Mouse (Mus musculus) embryonic facial prominence, embryonic 11.5 days (tissue): Measurements from ENCODE around the gene Inka2. TPM values are rescaled to one million over a fixed set of nuclear protein-coding genes. Genes with fewer than 3 reads are reported as not detected.

ENCODE experiments used
- ATAC-seq: fragments of 200-750 bp; cut with Nextera tagmentation; replicated peaks from 2 replicates; pipeline ENCODE4 v1.8.0; 2017; ENCODE audit warnings: low read depth; ENCODE audit not compliant: insufficient number of reproducible peaks, low FRiP score, low TSS enrichment
- DNase-seq: peaks from one replicate; pipeline ENCODE4 v3.0.0-alpha.2; 2015; ENCODE audit warnings: low spot score
- H3K27ac ChIP-seq: fragments of 300-500 bp; sonication (generic); replicated peaks from 2 replicates; pipeline ENCODE4 v1.5.1; 2014; ENCODE audit warnings: mild to moderate bottlenecking, low read depth, low read length, control low read depth
- H3K27me3 ChIP-seq: fragments of 300-500 bp; sonication (generic); 2 replicates; pipeline ENCODE4 v1.6.1; 2014; ENCODE audit warnings: mild to moderate bottlenecking, low read length, moderate library complexity, mixed read lengths; ENCODE audit not compliant: control insufficient read depth, insufficient read depth
- H3K36me3 ChIP-seq: fragments of 300-500 bp; sonication (generic); replicated peaks from 2 replicates; pipeline ENCODE4 v1.6.1; 2014; ENCODE audit warnings: low read depth, mild to moderate bottlenecking, low read length, moderate library complexity, mixed read lengths; ENCODE audit not compliant: control insufficient read depth, insufficient read depth
- H3K4me1 ChIP-seq: fragments of 300-500 bp; sonication (generic); 2 replicates; pipeline ENCODE4 v1.6.1; 2014; ENCODE audit warnings: low read length, mixed read lengths; ENCODE audit not compliant: control insufficient read depth, insufficient read depth
- H3K4me2 ChIP-seq: fragments of 300-500 bp; sonication (generic); 2 replicates; pipeline ENCODE4 v1.6.1; 2014; ENCODE audit warnings: low read depth, mild to moderate bottlenecking, control low read depth, low read length, moderate library complexity
- H3K4me3 ChIP-seq: fragments of 300-500 bp; sonication (generic); 2 replicates; pipeline ENCODE4 v1.5.1; 2014; ENCODE audit warnings: low read depth, low read length, control low read depth
- H3K9ac ChIP-seq: fragments of 300-500 bp; sonication (generic); replicated peaks from 2 replicates; pipeline ENCODE4 v1.6.1; 2014; ENCODE audit warnings: mild to moderate bottlenecking, control low read depth, low read length
- H3K9me3 ChIP-seq: fragments of 300-500 bp; sonication (generic); replicated peaks from 2 replicates; pipeline ENCODE4 v1.6.1; 2016; ENCODE audit warnings: mild to moderate bottlenecking, low read length, inconsistent platforms, mixed read lengths; ENCODE audit not compliant: control insufficient read depth
- WGBS: fragments of 180-500 bp; shearing (Covaris S2); extraction: QIAGEN DNeasy Blood & Tissue Kit; methylation state at CpG from one replicate; pipeline ENCODE4 v1.1.7; 2014; 5-methylcytosine and 5-hydroxymethylcytosine counted together
- polyA plus RNA-seq: library from polyadenylated mRNA; unstranded; fragments of >200 nt; fragmentation: Nextera tagmentation; extraction: Ambion mirVana; gene quantifications from 2 replicates; pipeline ENCODE4 v1.2.1, GENCODE M21; 2014

Gene Inka2
- polyA plus RNA-seq, 1 experiment from 2014 or later, result 0.80 TPM

DNA sequence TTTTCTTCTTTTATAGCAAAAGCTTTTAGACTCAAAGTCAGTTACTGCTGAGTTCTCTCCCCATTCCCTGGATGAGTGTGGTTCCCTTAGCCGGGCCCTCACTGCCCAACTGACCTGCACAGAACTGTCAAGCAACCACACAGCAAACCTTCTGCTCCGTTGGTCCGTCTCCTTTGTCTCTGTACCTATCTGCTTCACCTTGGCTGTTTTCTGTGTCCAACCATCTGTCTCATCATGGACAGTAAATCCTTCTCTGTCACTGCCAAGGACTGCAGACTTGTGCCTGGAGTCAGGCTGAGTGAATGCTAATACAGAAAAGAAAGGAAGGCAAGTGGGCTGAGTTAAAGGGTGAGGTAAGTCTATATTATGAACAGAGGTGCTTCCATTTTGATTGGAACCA lies 34.6 kb upstream of the Inka2 start:
- WGBS, result 82% methylated on average over 3 of the region's 3 CpGs
- no peaks in the 10 kb centered on the region for H3K9me3 ChIP-seq
- ATAC-seq (no peak), DNase-seq (no peak)
- H3K27ac ChIP-seq, result no peak overlapping the region
- no peaks in the 10 kb centered on the region for H3K27me3 ChIP-seq
- H3K4me2 ChIP-seq, result no peak overlapping the region
- H3K9ac ChIP-seq, result no peak overlapping the region
- H3K4me1 ChIP-seq, result no peaks in the 10 kb centered on the region
- no peaks in the 10 kb centered on the region for H3K36me3 ChIP-seq
- H3K4me3 ChIP-seq, result no peak overlapping the region

DNA sequence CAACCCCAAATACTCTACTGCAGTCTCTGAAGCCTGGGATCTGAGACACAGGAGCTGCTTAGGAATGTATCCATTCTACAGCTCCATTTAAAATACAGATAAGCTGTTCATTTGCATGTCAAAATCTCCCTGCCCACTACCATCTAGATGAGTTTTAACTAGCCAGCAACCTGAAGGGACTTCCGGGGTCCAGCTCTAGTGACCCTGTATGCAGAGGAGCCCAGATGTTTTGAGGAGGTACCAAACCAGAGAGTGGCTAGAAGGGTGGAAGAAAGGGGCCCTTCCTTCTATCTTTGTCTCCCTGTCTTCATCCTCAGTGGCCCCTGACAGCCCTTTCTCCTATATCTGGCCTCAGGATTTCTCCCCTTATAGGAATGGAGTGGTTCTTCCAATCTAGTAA lies 33.6 kb upstream of the Inka2 start:
- Histone ChIP-seq H3K36me3 (no peaks in the 10 kb centered on the region), H3K27ac (no peak overlapping the region), H3K4me3 (no peak overlapping the region), H3K27me3 (no peaks in the 10 kb centered on the region), H3K9me3 (no peaks in the 10 kb centered on the region), H3K4me1 (no peaks in the 10 kb centered on the region), H3K9ac (no peak overlapping the region), H3K4me2 (no peak overlapping the region)
- ATAC-seq (no peak), DNase-seq (no peak)
- 86% methylated on average over 1 of the region's 1 CpGs for WGBS

DNA sequence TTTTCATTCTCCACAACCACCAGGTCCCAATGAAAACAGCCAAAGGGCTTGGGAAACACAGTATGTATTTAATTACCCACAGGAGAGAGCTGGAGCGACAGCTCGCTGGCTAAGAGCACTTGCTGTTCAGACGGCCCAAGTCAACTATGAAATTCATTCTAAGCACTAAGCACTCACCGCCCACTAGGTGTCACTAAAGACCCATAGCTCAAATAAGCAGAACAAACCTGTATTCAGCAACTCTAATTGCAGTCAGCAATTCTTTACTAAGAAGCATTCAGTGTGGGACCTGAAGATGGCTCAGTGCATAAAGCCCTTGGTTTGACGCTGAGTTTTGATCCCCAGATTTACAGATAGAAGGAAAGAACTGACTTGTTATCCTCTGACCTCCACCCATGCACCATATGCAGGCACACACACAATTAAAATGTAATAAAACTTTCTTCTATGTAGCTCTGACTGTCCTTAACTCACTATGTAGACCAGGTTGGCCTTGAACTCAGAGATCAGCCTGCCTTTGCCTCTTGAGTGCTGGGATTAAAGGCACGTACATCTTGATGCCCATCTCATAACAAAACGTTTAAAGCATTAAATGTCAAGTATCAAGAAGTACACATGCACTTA lies 29.7 kb upstream of the Inka2 start:
- no peak overlapping the region for H3K4me3 ChIP-seq
- H3K36me3 ChIP-seq, result peaks cover 3% of the 10 kb centered on the region; the same call in 1 of the 2 replicates
- peak; percentile 90 for DNase-seq
- WGBS, result 20% methylated on average over 7 of the region's 7 CpGs
- no peaks in the 10 kb centered on the region for H3K9me3 ChIP-seq
- no peak overlapping the region for H3K4me2 ChIP-seq
- H3K27me3 ChIP-seq, result no peaks in the 10 kb centered on the region
- ATAC-seq, result peak; percentile 48; the same call in 1 of the 2 replicates
- H3K27ac ChIP-seq, result no peak overlapping the region
- no peak overlapping the region for H3K9ac ChIP-seq
- H3K4me1 ChIP-seq, result no peaks in the 10 kb centered on the region

- Histone ChIP-seq H3K4me1 (no peaks in the 10 kb centered on the region), H3K27ac (no peak overlapping the region), H3K9me3 (no peaks in the 10 kb centered on the region), H3K27me3 (no peaks in the 10 kb centered on the region), H3K9ac (no peak overlapping the region), H3K36me3 (peaks cover 3% of the 10 kb centered on the region; the same call in 1 of the 2 replicates), H3K4me3 (no peak overlapping the region), H3K4me2 (no peak overlapping the region)
- DNase-seq, result no peak
- WGBS, result 64% methylated on average over 2 of the region's 2 CpGs
- no peak for ATAC-seq
Observed at GRCm38 (mm10) chr3:105675932-105676331, 28.5 kb upstream of the Inka2 start.

DNA sequence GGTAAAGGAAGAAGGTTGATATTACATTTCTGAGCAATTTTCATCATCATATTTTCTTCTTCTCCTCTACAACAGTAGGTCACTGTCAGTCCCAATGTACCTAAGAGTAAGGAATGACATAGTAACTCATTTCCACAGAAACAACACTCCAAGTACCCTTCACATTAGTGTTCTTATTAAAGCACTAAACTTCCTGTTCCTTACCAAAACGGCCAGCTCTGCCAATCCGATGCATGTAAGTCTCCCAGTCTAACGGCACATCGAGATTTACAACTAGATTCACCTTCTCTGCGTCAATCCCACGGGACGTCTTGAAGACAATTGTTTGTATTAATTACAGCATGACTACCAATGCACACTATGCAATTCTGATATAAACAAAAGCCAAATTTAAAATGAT lies 24.1 kb upstream of the Inka2 start:
- no peak for ATAC-seq
- Histone ChIP-seq H3K4me2 (no peak overlapping the region), H3K4me1 (no peaks in the 10 kb centered on the region), H3K27ac (no peak overlapping the region), H3K27me3 (no peaks in the 10 kb centered on the region), H3K9me3 (no peaks in the 10 kb centered on the region), H3K4me3 (no peak overlapping the region), H3K9ac (no peak overlapping the region), H3K36me3 (peaks cover 3% of the 10 kb centered on the region; the same call in 1 of the 2 replicates)
- 90% methylated on average over 7 of the region's 7 CpGs for WGBS
- no peak for DNase-seq

DNA sequence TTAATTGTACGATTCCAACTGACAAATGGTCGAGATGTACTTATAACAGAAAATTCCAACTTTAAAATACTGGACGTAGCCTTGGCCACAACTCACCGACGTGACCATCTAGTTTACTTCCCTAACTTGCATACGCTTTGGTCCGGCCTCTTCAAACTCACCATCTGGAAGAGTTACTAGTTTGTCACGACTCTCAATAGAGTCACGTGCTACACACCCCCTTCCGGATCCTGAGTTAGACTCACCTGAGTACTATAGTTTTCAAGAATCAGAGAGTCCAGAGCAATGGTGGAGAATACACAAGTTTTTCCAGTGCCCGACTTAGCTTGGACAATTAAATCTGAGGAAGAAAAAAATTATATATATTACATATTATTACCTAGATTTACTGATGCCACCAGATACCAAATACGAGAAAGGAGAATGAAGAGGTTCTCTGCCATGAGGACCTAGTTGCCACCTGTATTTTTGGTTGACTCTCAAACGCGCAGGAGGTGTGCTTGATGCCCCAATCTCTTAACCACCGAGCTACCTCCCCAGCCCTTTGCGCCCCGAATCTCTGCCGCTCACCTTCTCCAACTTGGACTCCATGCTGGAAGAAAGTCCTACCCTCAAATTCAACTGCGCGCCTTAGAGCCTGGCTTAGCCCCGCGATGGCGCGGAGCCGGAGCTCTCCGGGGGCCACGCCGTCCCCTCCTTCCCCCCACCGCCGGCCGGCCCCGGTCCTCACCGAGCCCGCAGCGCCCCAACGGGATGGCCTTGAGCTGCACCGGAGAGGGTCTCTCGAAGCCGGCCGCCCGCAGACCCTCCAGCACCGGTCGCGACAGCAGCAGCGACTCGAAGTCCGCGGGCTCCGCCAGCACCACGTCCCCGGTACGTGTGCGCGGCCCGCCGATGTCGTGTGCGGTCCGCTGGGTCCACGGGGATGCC lies 17.7 kb upstream of the Inka2 start:
- DNase-seq, result peak; percentile 54
- ATAC-seq, result peak; percentile 72; the same call in 1 of the 2 replicates
- Histone ChIP-seq H3K27me3 (no peaks in the 10 kb centered on the region), H3K9ac (peak overlapping the region; percentile 93), H3K9me3 (no peaks in the 10 kb centered on the region), H3K4me2 (peak overlapping the region; percentile 59), H3K27ac (no peak overlapping the region), H3K4me3 (peak overlapping the region; percentile 92), H3K4me1 (no peaks in the 10 kb centered on the region), H3K36me3 (no peaks in the 10 kb centered on the region; the same call in 1 of the 2 replicates)
- 9% methylated on average over 54 of the region's 60 CpGs for WGBS

DNA sequence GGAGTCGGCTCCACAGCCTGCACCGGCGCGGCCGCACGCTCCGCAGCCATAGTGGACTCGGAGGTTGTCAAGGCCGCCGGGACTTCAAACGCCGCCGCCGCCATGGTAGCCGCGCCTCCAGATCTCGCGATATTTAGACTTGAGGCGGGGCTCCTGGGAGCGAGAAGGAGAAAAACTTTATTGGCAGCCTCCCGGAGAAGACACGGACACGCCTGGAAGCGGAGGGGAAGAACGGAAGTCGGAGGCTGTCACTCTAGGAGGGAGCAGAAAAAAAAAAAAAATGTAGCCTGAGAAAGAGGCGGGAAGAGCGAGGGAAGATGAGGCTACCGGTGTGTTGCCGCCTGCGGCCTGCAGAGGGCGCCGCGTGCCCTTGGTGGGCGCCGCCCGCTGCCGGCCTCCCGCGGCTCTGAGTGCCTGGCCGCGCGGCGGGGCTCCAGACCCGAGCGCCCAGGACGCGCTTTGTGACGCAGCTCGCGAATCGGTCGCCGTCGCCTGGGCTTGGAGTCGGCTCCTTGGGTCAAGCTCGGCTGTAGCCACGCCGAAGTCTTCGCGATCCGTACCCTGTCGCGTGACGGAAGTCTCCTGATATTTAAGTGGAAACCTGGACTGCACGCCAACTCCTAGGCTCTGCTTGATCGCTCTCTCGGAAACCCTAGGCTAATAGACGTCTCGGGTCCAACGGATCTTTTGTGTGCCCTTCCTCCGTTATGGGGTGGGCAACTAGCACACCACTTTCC lies 16.9 kb upstream of the Inka2 start, which contains the start of gene Ddx20:
TSS of gene Ddx20 (minus strand) at position 251 of the 737 bp plus-strand sequence.
- ATAC-seq, result peak; percentile 96
- WGBS, result under 1% methylated on average over 70 of the region's 72 CpGs
- Histone ChIP-seq H3K4me1 (no peaks in the 10 kb centered on the region), H3K36me3 (no peaks in the 10 kb centered on the region; the same call in 1 of the 2 replicates), H3K4me3 (peak within 1 kb of the TSS; percentile 92), H3K9ac (peak within 1 kb of the TSS; percentile 93), H3K27me3 (no peaks in the 10 kb centered on the region), H3K4me2 (peak within 1 kb of the TSS; percentile 59), H3K9me3 (no peaks in the 10 kb centered on the region), H3K27ac (no peak within 1 kb of the TSS)
- DNase-seq, result peak; percentile 98
